Mouse (Mus musculus): Measurements from ENCODE around the gene Gm45808.

GRCm38 (mm10) chr7:45417962-45418492 lies 68.6 kb downstream of the Gm45808 start:
- no peak for TF ChIP-seq CTCF (IDR thresholded peaks at IDR 0.05; ENCODE audit: low read depth)
- TF ChIP-seq EP300 (IDR thresholded peaks at IDR 0.05; ENCODE audit: low read depth) = no peak

All from heart, postnatal 0 days (tissue).